Mouse (Mus musculus): ENCODE results near the gene Cish.

DNA sequence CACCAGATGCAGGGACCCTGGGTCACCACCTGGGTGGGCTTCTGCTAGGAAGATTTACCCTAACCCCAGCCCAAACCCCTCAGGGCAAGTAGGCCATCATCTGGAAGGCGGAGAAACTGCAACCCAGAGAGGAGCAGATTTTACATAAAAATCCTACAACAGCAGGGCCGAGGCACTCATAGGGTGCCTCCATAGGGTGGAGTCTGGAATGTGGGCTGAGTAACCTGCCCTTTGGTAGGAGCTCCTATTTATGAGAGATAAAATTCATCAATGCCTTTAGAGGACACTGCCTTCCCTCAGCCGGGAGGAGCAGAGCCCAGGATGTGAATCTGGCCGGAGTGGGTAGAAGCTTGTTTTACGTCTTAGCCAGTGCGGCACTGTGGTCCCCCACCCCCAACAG lies 3.0 kb downstream of the Cish start:
- TF ChIP-seq MAX (IDR thresholded peaks at IDR 0.05; ENCODE audit: low read depth) (no peak), USF1 (IDR thresholded peaks at IDR 0.05; ENCODE audit: low read depth) (no peak), POLR2A (IDR thresholded peaks at IDR 0.05; ENCODE audit: insufficient read length, low read depth) (no peak)

Data from myocyte (in vitro differentiated cells).